Mouse (Mus musculus) adrenal gland, adult (tissue): ENCODE measurements at regions not wholly inside any gene's neighbourhood (a gene's known extent, or its start where the extent isn't known, plus 50 kb on each side); places are given as distances from the start of the nearest gene placed in this dataset.

Experiments used
- DNase-seq, 2 experiments: peaks; one replicate each; pipeline ENCODE4 v3.0.0; 2022 to 2023; ENCODE audit warnings: low spot score in 1 of 2; ENCODE audit not compliant: inconsistent age in 2 of 2

DNA sequence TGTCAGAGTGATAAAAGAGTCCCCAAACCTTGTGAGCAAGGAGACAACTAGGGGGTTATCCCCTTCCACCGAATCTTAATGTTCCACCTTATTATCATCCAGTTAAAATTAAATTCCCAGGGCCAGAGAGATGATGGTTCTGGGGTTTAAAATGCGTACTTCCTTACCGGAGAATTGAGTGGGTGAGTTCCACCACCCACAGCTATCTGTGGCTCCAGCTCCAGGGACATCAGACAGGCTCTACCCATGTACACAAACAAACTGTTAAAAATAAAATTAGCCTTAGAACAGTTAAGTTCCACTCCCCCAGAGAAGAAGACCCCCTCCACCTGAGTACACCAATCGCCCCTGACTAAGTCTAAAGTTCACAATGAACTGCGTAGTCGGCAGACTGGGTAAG lies 52.0 kb upstream of the Mgat5 start:
- DNase-seq, result no peak

DNA sequence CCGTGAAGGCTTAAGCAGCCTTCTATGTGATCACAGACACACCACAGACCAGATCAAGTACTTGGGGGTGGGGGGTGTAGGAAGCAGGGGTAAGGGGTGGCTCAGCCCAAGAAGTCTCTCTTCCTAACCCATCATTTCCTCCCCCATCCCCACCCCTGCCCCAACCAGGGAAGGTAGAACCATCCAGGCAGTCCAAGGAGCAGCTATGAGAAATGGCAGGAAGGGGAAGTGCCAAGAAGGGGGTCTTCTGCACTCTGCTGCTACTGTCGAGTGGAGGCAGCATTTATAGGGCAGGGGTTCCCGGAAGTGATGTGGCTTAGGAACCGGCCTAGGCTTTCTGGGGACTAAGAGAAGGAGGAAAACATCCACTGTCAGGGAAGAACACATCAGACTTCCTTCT lies 69.3 kb upstream of the Mgat5 start:
- no peak for DNase-seq

DNA sequence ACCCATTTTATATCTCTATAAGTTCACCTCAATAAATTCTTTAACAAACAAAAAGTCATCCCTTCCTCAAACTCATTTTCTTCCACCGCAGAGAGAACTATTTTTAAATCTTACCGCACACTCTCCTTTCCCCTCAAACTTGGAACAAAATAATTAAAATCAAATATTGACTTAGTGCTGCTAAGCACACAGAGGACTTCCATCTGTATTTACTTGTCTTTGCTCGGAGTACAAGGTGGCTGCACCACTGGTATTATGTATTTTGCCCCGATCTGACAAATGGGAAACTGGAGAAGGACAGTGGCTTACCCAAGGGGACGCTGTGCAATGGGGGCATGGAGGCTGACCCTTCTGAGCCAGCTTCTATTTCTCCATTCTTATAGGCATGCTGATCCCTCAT lies 72.9 kb upstream of the Mgat5 start:
- no peak for DNase-seq

DNA sequence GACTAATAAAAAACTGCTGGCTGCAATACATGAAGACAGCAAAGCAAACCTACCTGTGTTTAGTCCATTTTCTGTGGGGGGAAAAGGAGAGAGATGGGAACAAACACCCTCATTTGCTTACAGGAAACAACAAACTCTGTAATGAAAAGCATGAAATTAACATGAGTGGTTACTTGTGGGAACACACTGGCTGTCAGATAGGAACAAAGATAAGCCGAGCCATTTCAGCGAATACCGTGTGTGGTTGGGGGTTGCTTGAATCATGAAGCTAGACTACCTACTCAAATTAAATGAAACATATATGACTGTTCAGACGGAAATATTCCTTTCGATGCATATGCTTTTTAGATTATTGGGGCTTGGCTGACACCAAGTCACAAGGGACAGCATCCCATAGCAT lies 80.0 kb upstream of the Mgat5 start:
- no peak for DNase-seq

DNA sequence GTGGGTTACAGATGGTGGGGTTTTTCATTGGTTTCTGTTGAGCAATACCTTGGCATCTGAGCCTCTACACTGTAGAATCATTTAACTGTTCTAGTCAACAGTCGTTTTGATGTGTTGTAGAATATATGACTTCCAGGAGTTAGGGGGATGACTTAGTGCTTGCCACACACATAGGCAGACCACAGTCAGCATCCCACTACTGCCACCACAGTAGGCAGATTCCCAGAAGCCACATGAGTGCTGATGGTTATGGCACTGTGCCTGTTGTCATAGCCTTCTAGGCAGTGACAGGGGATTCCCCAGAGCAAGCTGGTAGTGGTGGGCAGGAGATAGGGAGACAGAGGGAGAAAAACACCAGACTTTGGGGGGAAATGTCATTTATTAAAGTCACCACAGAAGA lies 86.8 kb upstream of the Mgat5 start:
- DNase-seq, result no peak

DNA sequence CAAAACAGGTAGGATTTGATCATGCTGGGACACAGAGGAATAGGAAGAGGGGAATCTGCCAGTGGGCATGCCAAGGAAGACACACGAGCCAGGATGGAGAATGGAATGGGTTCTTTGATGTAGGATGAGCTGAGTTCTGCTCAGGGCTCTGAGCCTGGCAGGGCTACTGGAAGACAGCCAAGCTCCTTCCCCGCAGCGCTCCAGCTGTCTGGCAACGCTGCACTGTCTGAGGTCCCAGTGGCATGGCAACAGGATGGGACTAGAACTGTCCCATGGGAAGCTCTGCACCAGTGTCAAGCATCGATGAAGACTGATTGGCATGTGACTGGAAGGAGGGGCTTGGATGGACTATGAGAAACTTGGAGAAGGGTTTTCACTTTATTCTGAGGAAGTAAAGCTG lies 97.3 kb upstream of the Mgat5 start:
- DNase-seq, result peak; percentile 10 to 39

DNA sequence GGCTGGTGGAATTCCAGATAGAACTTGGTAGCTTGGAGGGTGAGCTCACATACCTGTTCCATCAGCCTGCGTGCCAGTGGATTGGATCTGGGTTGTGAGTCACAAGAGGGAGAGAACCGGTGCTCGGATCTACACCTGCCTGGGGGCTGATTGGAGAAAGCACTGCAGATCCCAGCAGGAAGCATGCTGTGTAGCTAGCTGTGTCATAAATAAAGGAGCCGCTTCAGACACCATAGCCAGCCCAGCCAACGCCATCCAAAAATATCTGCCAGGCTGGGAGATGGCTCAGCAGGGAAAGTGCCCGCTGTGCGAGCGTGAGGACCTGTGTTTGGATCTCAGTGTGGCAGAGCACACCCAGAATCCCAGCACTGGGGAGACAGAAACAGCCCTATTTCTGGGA lies 99.0 kb upstream of the Mgat5 start:
- no peak for DNase-seq

DNA sequence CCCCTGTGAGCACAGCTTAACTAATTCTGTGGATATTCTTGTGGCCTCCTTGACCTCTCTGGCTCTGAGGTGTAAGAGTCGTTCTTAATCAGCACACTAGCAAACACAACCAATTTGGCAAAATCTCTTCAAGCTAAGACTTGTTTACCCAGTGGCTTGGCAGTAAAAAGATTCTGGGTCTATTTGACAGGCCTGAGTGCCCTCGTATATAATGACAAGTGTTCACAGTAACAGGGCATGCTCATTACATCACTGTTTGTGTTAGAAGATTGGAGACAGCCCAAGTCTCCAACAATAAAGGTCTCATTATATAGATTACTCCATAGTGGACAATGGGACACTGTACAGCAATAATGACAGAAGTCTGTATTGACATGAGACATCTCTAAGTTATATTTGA lies 101.2 kb upstream of the Mgat5 start:
- DNase-seq, result no peak

DNA sequence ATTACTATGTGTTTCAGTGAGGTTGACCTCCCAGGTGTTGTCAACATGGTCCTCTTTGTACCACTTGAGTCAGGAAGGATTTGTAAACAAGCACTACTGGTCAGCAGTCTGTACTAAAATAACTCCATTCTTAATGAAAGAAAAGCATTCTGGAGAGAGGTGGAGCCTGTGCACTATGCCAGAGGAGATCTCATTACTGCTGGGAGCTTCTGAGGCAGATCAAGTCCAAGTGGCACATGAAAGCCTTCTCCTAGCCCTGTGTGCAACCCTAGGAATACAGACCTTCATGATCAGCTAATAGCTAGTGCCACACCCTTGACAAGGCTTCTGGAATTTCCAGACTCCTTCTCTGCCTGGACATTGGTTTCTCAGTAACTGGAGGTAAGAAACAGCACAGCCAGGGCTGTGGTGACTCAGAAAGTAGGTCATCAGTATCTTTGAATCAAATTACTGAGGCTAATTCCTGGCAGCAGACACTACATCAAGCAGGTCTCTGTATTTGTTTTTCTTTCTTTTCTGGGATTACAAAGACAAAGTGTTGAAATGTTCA lies 105.9 kb upstream of the Mgat5 start:
- DNase-seq, result peak in 1 of 2 experiments; percentile 60

DNA sequence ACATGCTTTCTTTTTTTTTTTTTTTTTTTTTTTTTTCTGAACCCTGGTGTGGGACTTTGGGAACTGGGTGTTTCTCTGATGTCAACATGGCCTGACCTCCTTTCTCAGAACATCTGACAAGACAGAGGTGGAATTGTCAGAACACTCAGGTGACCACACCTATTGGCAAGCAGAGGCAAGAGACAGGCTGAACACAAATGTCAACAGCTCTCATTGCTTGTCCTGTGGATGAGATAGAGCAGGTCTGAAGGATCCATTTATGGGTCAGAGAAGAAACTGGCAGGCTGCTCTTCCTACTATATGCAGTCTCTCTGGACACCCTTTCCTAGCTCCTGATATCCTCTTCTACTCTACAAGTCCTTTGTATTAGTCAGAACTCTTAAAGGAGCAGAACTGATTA lies 117.2 kb upstream of the Mgat5 start:
- no peak for DNase-seq

DNA sequence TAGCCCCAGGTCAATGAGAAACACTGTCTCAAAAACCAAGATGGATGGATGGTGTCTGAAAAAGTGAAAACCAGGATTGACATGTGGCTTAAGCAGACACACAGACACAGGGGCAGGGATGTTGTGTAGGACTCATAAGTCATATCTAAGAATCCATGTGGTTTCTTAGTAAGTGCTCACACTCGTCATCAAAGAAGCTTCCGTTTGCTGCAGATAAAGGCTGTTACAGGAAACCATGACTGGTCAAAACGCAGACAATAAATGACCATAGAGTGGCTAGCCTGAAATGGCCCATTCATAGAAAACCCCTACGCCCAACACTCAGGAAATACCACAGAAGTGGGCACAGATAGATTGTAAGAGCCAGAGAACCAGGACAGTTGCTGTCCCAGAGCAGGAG lies 118.8 kb upstream of the Mgat5 start:
- DNase-seq, result no peak

DNA sequence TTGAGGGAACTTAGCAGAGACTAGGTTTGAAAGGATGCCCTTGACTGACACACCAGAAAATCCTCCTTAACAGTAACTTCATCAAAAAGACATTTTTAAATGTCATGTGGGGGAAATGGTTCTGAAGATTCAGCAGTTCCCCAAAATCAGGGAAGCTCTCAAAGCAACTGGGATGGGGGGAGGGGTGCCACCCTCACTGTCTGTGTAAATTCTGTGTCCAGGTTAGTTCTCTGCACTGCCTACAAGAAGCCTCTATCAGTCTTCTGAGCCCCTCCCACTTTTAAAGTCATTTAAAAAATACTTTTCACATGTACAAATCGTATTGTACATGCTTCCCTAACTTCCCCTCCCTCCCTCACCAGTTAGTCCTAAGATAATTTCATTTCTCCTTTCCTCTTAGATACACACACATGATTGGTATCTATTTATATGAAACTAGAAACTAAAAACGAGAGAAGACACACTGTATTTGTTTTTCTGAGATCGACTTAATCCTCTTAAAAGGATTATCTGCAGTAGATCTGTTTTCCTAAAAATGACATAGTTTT lies 121.0 kb upstream of the Mgat5 start:
- DNase-seq, result no peak

DNA sequence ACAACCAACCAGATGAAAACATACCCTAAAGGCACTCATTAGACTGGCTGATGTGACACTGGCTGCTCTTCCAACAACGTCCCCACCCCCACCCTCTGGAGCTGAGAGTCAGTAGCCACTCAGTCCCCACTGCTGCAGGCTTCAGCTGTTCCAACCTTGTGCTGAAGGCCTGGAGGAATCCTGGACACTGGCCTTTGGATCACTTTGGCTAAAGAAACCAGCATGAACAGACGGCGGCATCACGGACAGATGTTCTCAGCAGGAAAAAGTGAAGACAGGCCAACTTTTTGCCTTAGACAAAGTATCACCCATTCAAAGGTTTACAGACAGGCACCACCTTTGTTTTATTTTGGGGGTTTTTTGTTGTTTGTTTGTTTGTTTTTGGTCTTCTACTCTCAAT lies 125.8 kb upstream of the Mgat5 start:
- no peak for DNase-seq

DNA sequence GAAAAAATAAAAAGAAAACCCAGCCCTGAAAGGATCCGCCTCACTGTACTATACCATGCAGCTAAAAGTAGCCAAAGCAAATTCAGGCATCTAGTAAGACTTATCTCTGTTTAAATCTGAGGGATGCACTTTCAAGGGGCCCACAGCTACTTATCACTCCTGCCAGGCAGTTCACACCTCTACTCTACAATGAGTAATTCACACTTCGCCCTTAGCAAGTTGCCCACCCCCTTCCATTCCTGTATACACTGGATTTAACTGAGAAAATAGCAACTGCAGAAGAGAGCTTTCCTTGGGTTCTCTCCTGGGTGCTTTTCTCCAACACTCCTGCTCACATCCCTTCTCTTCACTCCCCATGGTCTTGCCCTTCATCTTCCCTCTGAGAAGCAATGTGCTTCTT lies 142.4 kb upstream of the Mgat5 start:
- no peak for DNase-seq

DNA sequence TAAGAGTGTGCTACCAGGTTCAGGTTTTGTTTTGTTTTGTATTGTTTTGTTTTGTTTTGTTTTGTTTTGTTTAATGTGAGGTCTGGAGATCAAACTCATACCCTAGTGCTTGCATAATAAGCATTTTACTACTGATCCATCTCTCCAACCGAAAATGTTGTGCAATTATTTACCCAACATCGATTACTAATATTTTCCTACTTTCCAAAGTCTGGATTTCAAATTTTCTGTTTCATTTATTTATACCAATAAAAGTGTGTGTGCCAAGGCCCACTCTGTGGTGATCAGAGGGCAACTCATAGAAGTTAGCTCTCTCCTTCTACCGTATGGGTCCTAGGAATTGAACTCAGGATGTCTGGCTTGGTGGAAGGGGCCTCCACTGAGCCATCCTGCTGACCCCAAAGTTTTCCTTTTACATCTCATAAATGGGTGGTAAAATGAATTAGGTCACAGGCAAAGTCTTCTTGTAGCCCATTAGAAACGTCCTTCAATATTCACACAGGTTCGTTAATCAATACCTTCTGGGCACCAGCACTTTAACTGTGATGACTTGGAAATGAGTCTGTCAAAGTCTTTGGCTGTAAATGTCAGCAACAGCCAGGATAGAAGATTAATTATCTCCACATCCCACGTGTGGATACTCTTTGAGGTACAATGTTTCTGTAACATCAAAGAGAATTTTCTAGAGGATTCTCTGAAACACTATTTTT lies 158.9 kb upstream of the Mgat5 start:
- DNase-seq, result no peak

DNA sequence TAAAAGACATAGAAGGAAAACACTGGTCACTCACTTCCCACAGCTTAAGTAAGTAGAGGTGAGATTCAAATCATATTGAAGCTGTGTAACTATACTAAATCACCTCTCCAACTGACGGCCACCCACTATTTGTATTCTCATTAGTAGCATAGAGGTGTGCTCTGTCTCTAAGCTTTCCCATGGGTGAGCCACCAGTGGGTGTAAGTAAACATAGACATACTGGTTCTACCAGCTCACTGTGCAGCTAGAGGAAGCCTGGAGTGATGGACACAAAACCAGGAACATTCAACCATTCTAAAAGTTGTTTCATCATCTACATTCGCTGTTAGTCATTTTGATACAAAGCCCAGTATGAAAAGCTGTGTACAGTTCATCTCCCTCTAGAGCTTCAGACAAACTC lies 170.1 kb upstream of the Mgat5 start:
- DNase-seq, result no peak

DNA sequence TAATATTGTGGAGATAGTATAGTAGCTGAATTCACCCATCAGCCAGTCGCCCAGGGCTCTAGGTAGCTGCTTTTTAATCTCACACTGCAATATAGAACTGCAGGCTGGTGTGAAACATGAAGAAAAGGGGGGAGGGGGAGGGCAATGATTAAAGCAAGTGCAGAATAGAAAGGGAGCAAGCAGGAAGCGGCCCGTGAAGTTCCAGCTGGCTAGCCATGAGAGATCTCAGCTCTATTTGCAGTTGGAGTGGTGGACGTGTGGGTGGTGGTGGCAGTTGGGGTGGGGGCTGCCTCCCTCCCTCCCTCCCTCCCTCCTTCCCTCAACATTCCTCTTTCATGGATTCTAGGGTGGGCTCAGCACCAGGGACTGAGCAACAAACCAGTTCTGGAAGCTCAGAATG lies 173.3 kb upstream of the Mgat5 start:
- no peak for DNase-seq

DNA sequence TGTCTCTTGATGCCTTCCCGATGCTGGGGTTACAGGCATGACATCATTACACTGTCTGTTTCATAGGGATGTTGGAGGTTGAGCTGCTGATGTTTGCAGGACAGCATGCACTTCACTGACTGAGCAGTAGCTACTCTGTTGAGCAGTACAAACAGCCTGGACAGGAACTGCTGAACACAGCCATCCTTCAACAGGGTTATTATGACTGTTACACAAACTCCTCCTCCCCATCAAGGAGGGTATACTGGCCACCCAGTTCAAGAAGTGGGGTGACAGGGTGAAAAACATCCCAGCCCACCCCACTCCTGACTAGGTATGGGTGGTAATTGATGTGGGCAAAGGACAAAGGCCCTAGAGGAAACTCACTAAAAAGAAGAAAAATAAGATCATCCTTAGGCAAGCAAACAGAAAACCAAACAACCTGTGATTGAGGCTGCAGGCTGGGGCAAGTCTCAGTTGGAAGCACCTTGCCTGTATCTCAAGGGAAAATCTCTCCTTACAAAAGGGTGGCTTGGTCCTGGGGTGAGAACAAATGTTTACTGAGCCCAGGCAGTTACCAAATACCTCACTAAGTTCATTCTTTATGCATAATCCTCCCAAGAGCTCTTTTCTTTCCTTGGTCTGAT lies 175.8 kb upstream of the Mgat5 start:
- DNase-seq, result no peak

DNA sequence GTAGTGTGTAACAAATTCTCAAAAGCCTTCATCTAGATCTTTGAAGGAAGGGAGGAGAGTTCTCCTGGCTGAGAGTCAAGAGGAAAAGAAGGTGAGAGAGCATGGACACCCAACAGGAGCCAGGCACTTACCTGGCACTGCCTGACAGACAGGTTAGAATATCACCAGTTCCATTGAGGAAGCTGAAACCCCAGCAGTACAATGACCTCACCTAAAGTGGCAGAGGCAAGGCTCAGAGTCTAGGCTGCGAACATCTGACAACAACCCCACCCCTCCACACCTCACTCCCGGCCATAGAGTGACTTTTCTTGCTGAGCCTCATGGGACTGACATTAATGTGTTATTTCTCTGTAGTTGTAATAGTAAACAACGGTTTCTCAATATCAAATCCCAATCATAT lies 181.7 kb upstream of the Mgat5 start:
- no peak for DNase-seq

DNA sequence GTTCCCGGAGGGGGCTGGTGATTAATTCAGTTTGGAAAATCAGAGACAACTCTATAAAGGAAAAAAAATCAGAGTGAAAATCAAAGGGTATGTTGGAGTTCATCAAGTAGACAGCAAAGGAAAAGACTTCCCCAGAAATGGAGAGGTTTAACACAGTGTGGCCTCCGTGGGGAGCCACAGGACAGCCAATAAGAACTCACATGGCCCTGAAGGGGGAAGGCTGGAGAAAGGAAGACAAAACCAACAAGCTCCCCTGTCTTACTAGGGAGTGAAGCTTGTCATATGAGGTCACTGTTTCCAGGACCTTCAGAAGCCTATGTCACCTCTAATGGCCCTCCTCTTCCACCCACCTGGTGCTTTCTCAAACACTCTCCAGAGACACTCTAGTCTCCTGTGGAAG lies 187.1 kb upstream of the Nckap5 start:
- DNase-seq, result peak in 1 of 2 experiments; percentile 50

DNA sequence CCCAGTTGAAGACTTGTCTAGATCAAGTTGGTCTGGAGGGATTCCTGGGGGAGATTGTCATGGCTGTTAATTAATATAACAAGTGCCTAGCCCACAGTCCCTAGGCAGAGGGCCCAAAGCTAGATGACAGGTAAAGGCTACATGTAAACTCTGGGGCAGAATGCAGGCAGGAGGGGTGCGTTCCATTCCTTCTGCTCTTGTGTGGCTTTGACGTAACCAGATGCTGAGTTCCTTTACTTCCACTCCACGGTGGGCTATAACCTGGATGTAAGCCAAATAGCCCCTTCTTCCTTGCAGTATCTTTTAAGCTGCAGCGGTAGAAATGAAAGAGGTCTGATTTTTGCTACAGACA lies 185.3 kb upstream of the Nckap5 start:
- DNase-seq, result no peak

DNA sequence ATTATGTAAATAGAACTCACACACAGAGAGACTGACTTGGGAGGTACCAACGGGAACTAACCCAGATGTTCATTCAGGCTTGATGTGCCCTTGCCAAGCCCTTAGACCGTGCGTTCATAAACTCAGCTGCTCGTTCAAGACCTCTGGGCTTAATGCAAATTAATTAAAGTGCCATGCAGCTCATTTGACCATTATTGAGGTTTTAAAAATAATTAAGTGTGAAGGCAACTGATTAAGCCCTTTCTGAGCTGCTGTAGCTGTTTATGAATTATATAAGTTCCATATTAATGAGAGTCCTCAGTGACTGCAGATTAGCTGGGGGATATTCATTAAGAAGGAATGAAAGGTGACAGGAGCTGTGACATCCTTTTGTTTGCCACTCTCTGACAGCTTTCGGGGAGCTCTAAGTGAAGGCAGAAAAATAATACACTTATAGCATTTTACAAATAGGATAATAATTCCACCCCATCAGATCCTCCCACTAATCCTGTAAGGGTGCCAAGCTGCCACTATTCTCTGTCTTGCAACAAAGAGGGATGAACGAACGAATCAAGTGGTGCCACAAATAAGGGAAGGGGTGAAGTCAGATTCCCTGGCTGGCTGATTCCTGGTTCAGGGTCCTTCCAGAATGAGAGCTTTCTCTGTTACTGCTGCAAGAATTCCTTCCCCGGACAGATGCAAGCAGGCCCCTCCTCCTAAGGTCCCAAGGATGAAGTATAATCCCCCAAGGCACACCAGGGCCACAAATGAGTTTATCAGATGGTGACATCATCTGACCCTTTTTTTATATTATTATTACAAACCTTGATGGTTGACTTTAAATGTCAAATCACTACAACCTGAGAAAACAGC lies 184.7 kb upstream of the Nckap5 start:
- DNase-seq, result no peak
